Mouse (Mus musculus) C2C12 (cell line): ENCODE measurements at regions not wholly inside any gene's neighbourhood (a gene's known extent, or its start where the extent isn't known, plus 50 kb on each side); places are given as distances from the start of the nearest gene placed in this dataset.

Experiments
- H3K27me3 ChIP-seq: one replicate; pipeline ENCODE4 v1.6.1; 2011; ENCODE audit not compliant: control insufficient read depth, insufficient read depth, insufficient read length
- H3K36me3 ChIP-seq: one replicate; pipeline ENCODE4 v1.6.1; 2011; ENCODE audit not compliant: control insufficient read depth, insufficient read depth
- H3K4me3 ChIP-seq: one replicate; pipeline ENCODE4 v1.5.1; 2011; ENCODE audit warnings: mild to moderate bottlenecking, control low read depth; ENCODE audit not compliant: poor library complexity, insufficient read depth, severe bottlenecking
- H3K79me2 ChIP-seq: one replicate; pipeline ENCODE4 v1.6.1; 2011; ENCODE audit not compliant: control insufficient read depth, insufficient read depth
- H3K79me3 ChIP-seq: one replicate; pipeline ENCODE4 v1.6.1; 2011; ENCODE audit warnings: low read depth, control low read depth
- H3ac ChIP-seq: one replicate; pipeline ENCODE3; 2011; ENCODE audit warnings: low read depth; ENCODE audit not compliant: control insufficient read depth, insufficient read length
- CEBPB ChIP-seq: IDR thresholded peaks from one replicate; pipeline ENCODE4 v1.6.1; 2011; ENCODE audit warnings: low read depth, mild to moderate bottlenecking, control low read depth, moderate library complexity
- CTCF ChIP-seq: IDR thresholded peaks from one replicate; pipeline ENCODE4 v1.5.1; 2011; ENCODE audit not compliant: control insufficient read depth, insufficient read depth, insufficient read length
- FOSL1 ChIP-seq: IDR thresholded peaks from one replicate; pipeline ENCODE4 v1.8.0; 2011; ENCODE audit warnings: mild to moderate bottlenecking, low read length; ENCODE audit not compliant: poor library complexity, insufficient read depth, severe bottlenecking
- MAX ChIP-seq: IDR thresholded peaks from one replicate; pipeline ENCODE4 v1.6.1; 2011; ENCODE audit warnings: mild to moderate bottlenecking, control low read depth
- MYOD1 ChIP-seq: IDR thresholded peaks from one replicate; pipeline ENCODE4 v1.6.1; 2011; ENCODE audit warnings: low read depth; ENCODE audit not compliant: control insufficient read depth, insufficient read length
- MYOG ChIP-seq: IDR thresholded peaks from one replicate; pipeline ENCODE4 v1.6.1; 2011; ENCODE audit not compliant: control insufficient read depth, insufficient read length; ENCODE audit errors: extremely low read depth
- USF1 ChIP-seq: IDR thresholded peaks from one replicate; pipeline ENCODE4 v1.6.1; 2011; ENCODE audit warnings: low read depth, mild to moderate bottlenecking, control low read depth, moderate library complexity

GRCm38 (mm10) chr10:39244061-39244460, 80.5 kb upstream of the Ccn6 start:
- H3K79me2 ChIP-seq: no peaks in the 10 kb centered on the region
- no peaks in the 10 kb centered on the region for H3K36me3 ChIP-seq
- no peaks in the 10 kb centered on the region for H3K79me3 ChIP-seq
- H3K4me3 ChIP-seq: no peak overlapping the region
- H3K27me3 ChIP-seq: no peaks in the 10 kb centered on the region
- no peak for TF ChIP-seq CTCF
- no peak for TF ChIP-seq MYOD1
- TF ChIP-seq MAX: no peak
- TF ChIP-seq USF1: no peak
- no peak for TF ChIP-seq MYOG
- TF ChIP-seq FOSL1: no peak
- no peak for TF ChIP-seq CEBPB
- H3ac ChIP-seq: no peak overlapping the region

- TF ChIP-seq USF1 (no peak), MYOG (no peak), MYOD1 (no peak), MAX (no peak), FOSL1 (no peak), CTCF (no peak), CEBPB (no peak)
- no peaks in the 10 kb centered on the region for H3K27me3 ChIP-seq
- H3K4me3 ChIP-seq: no peak overlapping the region
- H3K36me3 ChIP-seq: no peaks in the 10 kb centered on the region
- no peaks in the 10 kb centered on the region for H3K79me3 ChIP-seq
- no peak overlapping the region for H3ac ChIP-seq
- H3K79me2 ChIP-seq: no peaks in the 10 kb centered on the region
Observed at GRCm38 (mm10) chr10:39242398-39242797, 78.8 kb upstream of the Ccn6 start.

- no peak for TF ChIP-seq USF1
- no peak for TF ChIP-seq MAX
- TF ChIP-seq MYOG: no peak
- TF ChIP-seq FOSL1: no peak
- TF ChIP-seq CEBPB: no peak
- no peak for TF ChIP-seq CTCF
- TF ChIP-seq MYOD1: no peak
- Histone ChIP-seq H3K79me3 (no peaks in the 10 kb centered on the region), H3K79me2 (no peaks in the 10 kb centered on the region), H3K27me3 (no peaks in the 10 kb centered on the region), H3K36me3 (no peaks in the 10 kb centered on the region), H3K4me3 (no peak overlapping the region), H3ac (no peak overlapping the region)
Observed at GRCm38 (mm10) chr10:39241922-39242321, 78.3 kb upstream of the Ccn6 start.

DNA sequence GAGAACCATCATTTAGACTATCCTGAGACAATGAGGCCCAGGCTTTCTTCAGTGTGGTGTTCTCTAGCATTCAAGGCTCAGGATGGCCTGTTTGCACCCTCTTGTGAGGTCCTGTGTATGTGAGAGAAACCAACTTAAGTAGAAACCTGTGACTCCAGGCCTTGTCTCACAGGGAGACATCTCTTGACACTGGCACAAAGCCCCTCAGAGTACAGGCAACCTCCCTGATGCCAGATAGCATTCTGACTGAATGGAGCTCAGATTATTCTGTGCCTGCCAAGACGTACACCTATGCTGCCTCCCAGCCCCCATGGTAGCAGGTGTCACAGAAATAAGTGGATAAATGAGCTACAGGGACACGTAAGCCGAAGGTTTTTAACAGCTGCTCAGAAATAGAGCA, 77.9 kb upstream of the Ccn6 start:
- H3K79me3 ChIP-seq: no peaks in the 10 kb centered on the region
- no peaks in the 10 kb centered on the region for H3K27me3 ChIP-seq
- H3ac ChIP-seq: no peak overlapping the region
- no peaks in the 10 kb centered on the region for H3K79me2 ChIP-seq
- H3K4me3 ChIP-seq: no peak overlapping the region
- no peak for TF ChIP-seq MYOG
- TF ChIP-seq MAX: no peak
- no peak for TF ChIP-seq CEBPB
- TF ChIP-seq USF1: no peak
- no peak for TF ChIP-seq CTCF
- no peak for TF ChIP-seq FOSL1
- H3K36me3 ChIP-seq: no peaks in the 10 kb centered on the region

- Histone ChIP-seq H3K79me2 (no peaks in the 10 kb centered on the region), H3K79me3 (no peaks in the 10 kb centered on the region), H3ac (no peak overlapping the region)
Observed at GRCm38 (mm10) chr10:39240966-39241365, 77.4 kb upstream of the Ccn6 start.

DNA sequence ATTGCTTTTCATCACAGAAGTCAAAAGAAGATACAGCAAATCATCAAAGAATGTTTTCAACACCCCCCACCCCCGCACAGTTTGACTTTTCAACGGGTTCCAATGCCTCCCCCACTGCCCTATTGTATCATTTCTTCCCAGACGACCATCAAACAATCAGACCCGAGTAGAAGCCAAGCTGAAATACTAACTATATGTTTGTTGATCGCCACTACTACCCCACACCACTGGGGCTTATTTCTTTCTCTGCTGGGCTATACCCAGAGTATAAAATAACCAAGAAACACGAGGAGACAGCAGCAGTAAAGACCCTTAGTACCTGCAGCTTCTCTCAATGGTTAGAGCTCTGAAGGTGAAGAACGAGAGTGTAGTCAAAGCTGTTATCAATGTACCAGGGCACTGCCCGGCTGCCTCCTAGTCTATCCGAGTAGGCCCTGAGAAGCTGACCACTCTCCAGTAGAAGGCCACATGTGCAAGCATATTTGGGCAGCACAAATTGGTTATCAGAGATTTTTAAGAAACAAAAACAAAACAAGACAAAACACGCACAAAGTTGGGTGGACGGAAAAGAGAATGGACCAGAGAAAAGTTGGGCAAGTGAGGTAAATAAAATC, 76.7 kb upstream of the Ccn6 start:
- no peak overlapping the region for H3K4me3 ChIP-seq
- no peaks in the 10 kb centered on the region for H3K79me2 ChIP-seq
- H3K79me3 ChIP-seq: no peaks in the 10 kb centered on the region
- TF ChIP-seq MAX: no peak
- no peak for TF ChIP-seq USF1
- no peak for TF ChIP-seq FOSL1
- TF ChIP-seq CEBPB: no peak
- no peak for TF ChIP-seq CTCF
- no peak for TF ChIP-seq MYOD1
- TF ChIP-seq MYOG: no peak
- H3ac ChIP-seq: no peak overlapping the region
- H3K36me3 ChIP-seq: no peaks in the 10 kb centered on the region
- no peaks in the 10 kb centered on the region for H3K27me3 ChIP-seq

More at GRCm38 (mm10) chr10:39240966-39241365, 77.4 kb upstream of the Ccn6 start:
- H3K36me3 ChIP-seq: no peaks in the 10 kb centered on the region
- H3K27me3 ChIP-seq: no peaks in the 10 kb centered on the region
- H3K4me3 ChIP-seq: no peak overlapping the region
- TF ChIP-seq MAX (no peak), FOSL1 (no peak), USF1 (no peak), MYOD1 (no peak), CTCF (no peak), MYOG (no peak), CEBPB (no peak)
